Mouse (Mus musculus) kidney, embryonic 15.5 days (tissue): ENCODE data around the gene Bfar. TPM values are rescaled to one million over a fixed set of nuclear protein-coding genes. Genes with fewer than 3 reads are reported as not detected.
"Not testable (repeated sequence)": the region's sequence is repeated elsewhere in the genome, so short reads cannot be mapped to it uniquely, and the experiment has no call there.

Experiments used
- ATAC-seq: fragments of 200-750 bp; cut with Nextera tagmentation; replicated peaks from 2 replicates; pipeline ENCODE4 v1.8.0; 2017; ENCODE audit warnings: moderate TSS enrichment; ENCODE audit not compliant: low FRiP score
- H3K27ac ChIP-seq: fragments of 300-500 bp; sonication (generic); 2 replicates; pipeline ENCODE4 v1.5.1; 2015; ENCODE audit warnings: mild to moderate bottlenecking, inconsistent platforms
- H3K27me3 ChIP-seq: fragments of 300-500 bp; sonication (generic); 2 replicates; pipeline ENCODE4 v1.6.1; 2015; ENCODE audit warnings: inconsistent platforms
- H3K36me3 ChIP-seq: fragments of 300-500 bp; sonication (generic); 2 replicates; pipeline ENCODE4 v1.6.1; 2015; ENCODE audit warnings: inconsistent platforms
- H3K4me1 ChIP-seq: fragments of 300-500 bp; sonication (generic); 2 replicates; pipeline ENCODE4 v1.6.1; 2015; ENCODE audit warnings: inconsistent platforms
- H3K4me2 ChIP-seq: fragments of 300-500 bp; sonication (generic); 2 replicates; pipeline ENCODE4 v1.6.1; 2015; ENCODE audit warnings: moderate library complexity, mild to moderate bottlenecking, inconsistent platforms
- H3K4me3 ChIP-seq: fragments of 300-500 bp; sonication (generic); replicated peaks from 2 replicates; pipeline ENCODE4 v1.5.1; 2015; ENCODE audit warnings: mild to moderate bottlenecking, inconsistent platforms
- H3K9ac ChIP-seq: fragments of 300-500 bp; sonication (generic); 2 replicates; pipeline ENCODE4 v1.6.1; 2015; ENCODE audit warnings: mild to moderate bottlenecking, inconsistent platforms
- H3K9me3 ChIP-seq: fragments of 300-500 bp; sonication (generic); replicated peaks from 2 replicates; pipeline ENCODE4 v1.6.1; 2016; ENCODE audit warnings: inconsistent platforms
- WGBS: fragments of 180-500 bp; shearing (Covaris S2); methylation state at CpG from one replicate; pipeline ENCODE4 v1.1.7; 2015; ENCODE audit warnings: mixed read lengths; 5-methylcytosine and 5-hydroxymethylcytosine counted together
- polyA plus RNA-seq: library from polyadenylated mRNA; unstranded; fragments of >200 nt; fragmentation: Nextera tagmentation; extraction: Ambion mirVana; gene quantifications from 2 replicates; pipeline ENCODE4 v1.2.1, GENCODE M21; 2015

The Bfar gene
- polyA plus RNA-seq, 1 experiment from 2014 or later = 50.9 TPM

- no peaks in the 10 kb centered on the region for H3K36me3 ChIP-seq
- H3K4me1 ChIP-seq = peaks cover 8% of the 10 kb centered on the region
- no peak for ATAC-seq
- H3K27ac ChIP-seq = no peak overlapping the region
- H3K4me3 ChIP-seq = no peak overlapping the region
- 0 out of 2 replicates have a peak, but pooled peaks cover 4% of the 10 kb centered on the region for H3K27me3 ChIP-seq
- no peak overlapping the region for H3K9ac ChIP-seq
- 80% methylated on average over 4 of the region's 4 CpGs for WGBS
- H3K9me3 ChIP-seq = no peaks in the 10 kb centered on the region
- H3K4me2 ChIP-seq = no peak overlapping the region
Measured at GRCm38 (mm10) chr16:13729428-13729827, 57.8 kb downstream of the Bfar start.

- peaks cover 8% of the 10 kb centered on the region for H3K4me1 ChIP-seq
- H3K36me3 ChIP-seq = no peaks in the 10 kb centered on the region
- no peak within 1 kb of the TSS for H3K9ac ChIP-seq
- H3K4me3 ChIP-seq = peak within 1 kb of the TSS; percentile 28
- no peak for ATAC-seq
- H3K27ac ChIP-seq = no peak within 1 kb of the TSS
- H3K9me3 ChIP-seq = no peaks in the 10 kb centered on the region
- H3K27me3 ChIP-seq = 0 out of 2 replicates have a peak, but pooled peaks cover 4% of the 10 kb centered on the region
- WGBS = 5% methylated on average over 26 of the region's 26 CpGs
- H3K4me2 ChIP-seq = peak within 1 kb of the TSS; percentile 57
Measured at GRCm38 (mm10) chr16:13730285-13731255, 58.9 kb downstream of the Bfar start, which contains the start of gene Pla2g10. Gene Pla2g10 (minus strand): TSS chr16:13730983.

- H3K27me3 ChIP-seq = 0 out of 2 replicates have a peak, but pooled peaks cover 4% of the 10 kb centered on the region
Measured at GRCm38 (mm10) chr16:13732786-13733185, 61.1 kb downstream of the Bfar start.

GRCm38 (mm10) chr16:13733518-13734137 is 62.0 kb downstream of the Bfar start:
- 0 out of 2 replicates have a peak, but pooled peaks cover 4% of the 10 kb centered on the region for H3K27me3 ChIP-seq
- no peak overlapping the region for H3K4me2 ChIP-seq
- 22% methylated on average over 9 of the region's 9 CpGs for WGBS
- H3K27ac ChIP-seq = no peak overlapping the region
- ATAC-seq = no peak
- H3K9ac ChIP-seq = no peak overlapping the region
- H3K4me3 ChIP-seq = no peak overlapping the region
- no peaks in the 10 kb centered on the region for H3K36me3 ChIP-seq
- H3K9me3 ChIP-seq = no peaks in the 10 kb centered on the region
- H3K4me1 ChIP-seq = peaks cover 8% of the 10 kb centered on the region

More at GRCm38 (mm10) chr16:13732786-13733185, 61.1 kb downstream of the Bfar start:
- no peak overlapping the region for H3K4me2 ChIP-seq
- ATAC-seq = no peak
- WGBS = 80% methylated on average over 3 of the region's 3 CpGs
- no peaks in the 10 kb centered on the region for H3K36me3 ChIP-seq
- H3K4me3 ChIP-seq = no peak overlapping the region
- H3K27ac ChIP-seq = no peak overlapping the region
- H3K9ac ChIP-seq = no peak overlapping the region
- H3K4me1 ChIP-seq = peaks cover 8% of the 10 kb centered on the region
- H3K9me3 ChIP-seq = no peaks in the 10 kb centered on the region

- Histone ChIP-seq H3K9ac (no peak overlapping the region), H3K27ac (no peak overlapping the region), H3K4me3 (no peak overlapping the region), H3K4me2 (no peak overlapping the region), H3K36me3 (no peaks in the 10 kb centered on the region), H3K9me3 (no peaks in the 10 kb centered on the region), H3K4me1 (peaks cover under 1% of the 10 kb centered on the region), H3K27me3 (0 out of 2 replicates have a peak, but pooled peaks cover 4% of the 10 kb centered on the region)
- 54% methylated on average over 8 of the region's 8 CpGs for WGBS
- ATAC-seq = peak; percentile 52; the same call in 1 of the 2 replicates
Measured at GRCm38 (mm10) chr16:13735977-13736376, 64.3 kb downstream of the Bfar start.

- H3K9me3 ChIP-seq = not testable (repeated sequence)
Measured at GRCm38 (mm10) chr16:13739044-13739443, 67.4 kb downstream of the Bfar start.

GRCm38 (mm10) chr16:13740844-13741243 is 69.2 kb downstream of the Bfar start:
- ATAC-seq = no peak
- H3K9me3 ChIP-seq = no peaks in the 10 kb centered on the region
- no peak overlapping the region for H3K9ac ChIP-seq
- no peak overlapping the region for H3K27ac ChIP-seq
- 61% methylated on average over 2 of the region's 2 CpGs for WGBS
- H3K36me3 ChIP-seq = no peaks in the 10 kb centered on the region
- H3K4me2 ChIP-seq = no peak overlapping the region
- H3K4me3 ChIP-seq = no peak overlapping the region
- H3K27me3 ChIP-seq = no peaks in the 10 kb centered on the region
- no peaks in the 10 kb centered on the region for H3K4me1 ChIP-seq

More at GRCm38 (mm10) chr16:13739044-13739443, 67.4 kb downstream of the Bfar start:
- ATAC-seq, H3K4me2 ChIP-seq, H3K27ac ChIP-seq, H3K9ac ChIP-seq, H3K4me3 ChIP-seq, H3K36me3 ChIP-seq, H3K4me1 ChIP-seq, H3K27me3 ChIP-seq: not testable (repeated sequence)
- WGBS = 79% methylated on average over 4 of the region's 4 CpGs

- Histone ChIP-seq H3K4me3 (no peak overlapping the region), H3K4me2 (no peak overlapping the region), H3K27ac (no peak overlapping the region), H3K4me1 (no peaks in the 10 kb centered on the region), H3K9ac (no peak overlapping the region), H3K9me3 (no peaks in the 10 kb centered on the region), H3K36me3 (no peaks in the 10 kb centered on the region), H3K27me3 (no peaks in the 10 kb centered on the region)
- WGBS = 93% methylated on average over 8 of the region's 8 CpGs
- ATAC-seq = no peak
Measured at GRCm38 (mm10) chr16:13747708-13748107, 76.0 kb downstream of the Bfar start.

- 67% methylated on average over 3 of the region's 3 CpGs for WGBS
Measured at GRCm38 (mm10) chr16:13748124-13748523, 76.5 kb downstream of the Bfar start.

GRCm38 (mm10) chr16:13748813-13749212 is 77.2 kb downstream of the Bfar start:
- H3K4me1 ChIP-seq, H3K36me3 ChIP-seq, H3K4me2 ChIP-seq, H3K27ac ChIP-seq, ATAC-seq, H3K27me3 ChIP-seq, H3K4me3 ChIP-seq, H3K9me3 ChIP-seq, H3K9ac ChIP-seq: not testable (repeated sequence)
- WGBS = 20% methylated on average over 10 of the region's 10 CpGs

More at GRCm38 (mm10) chr16:13748124-13748523, 76.5 kb downstream of the Bfar start:
- no peak for ATAC-seq
- no peak overlapping the region for H3K4me2 ChIP-seq
- no peaks in the 10 kb centered on the region for H3K27me3 ChIP-seq
- no peaks in the 10 kb centered on the region for H3K4me1 ChIP-seq
- H3K9me3 ChIP-seq = no peaks in the 10 kb centered on the region
- no peaks in the 10 kb centered on the region for H3K36me3 ChIP-seq
- no peak overlapping the region for H3K9ac ChIP-seq
- H3K4me3 ChIP-seq = no peak overlapping the region
- H3K27ac ChIP-seq = no peak overlapping the region

GRCm38 (mm10) chr16:13749306-13749705 is 77.6 kb downstream of the Bfar start:
- no peak overlapping the region for H3K9ac ChIP-seq
- no peaks in the 10 kb centered on the region for H3K27me3 ChIP-seq
- 64% methylated on average over 5 of the region's 5 CpGs for WGBS
- H3K36me3 ChIP-seq = no peaks in the 10 kb centered on the region
- H3K27ac ChIP-seq = no peak overlapping the region
- no peak overlapping the region for H3K4me3 ChIP-seq
- H3K4me1 ChIP-seq = no peaks in the 10 kb centered on the region
- ATAC-seq = no peak
- no peak overlapping the region for H3K4me2 ChIP-seq
- H3K9me3 ChIP-seq = no peaks in the 10 kb centered on the region

GRCm38 (mm10) chr16:13749981-13750380 is 78.3 kb downstream of the Bfar start:
- H3K27me3 ChIP-seq = no peaks in the 10 kb centered on the region
- H3K9ac ChIP-seq = no peak overlapping the region
- H3K4me3 ChIP-seq = no peak overlapping the region
- no peaks in the 10 kb centered on the region for H3K36me3 ChIP-seq
- 64% methylated on average over 3 of the region's 3 CpGs for WGBS
- no peak overlapping the region for H3K4me2 ChIP-seq
- H3K4me1 ChIP-seq = peaks cover 3% of the 10 kb centered on the region
- H3K9me3 ChIP-seq = no peaks in the 10 kb centered on the region
- H3K27ac ChIP-seq = no peak overlapping the region
- no peak for ATAC-seq
